Mouse (Mus musculus) right cerebral cortex, postnatal 4 days (tissue): ENCODE measurements around the gene Dnttip2.

ENCODE experiments used
- DNase-seq: peaks from one replicate; pipeline ENCODE4 v3.0.0-alpha.2; 2022

The Dnttip2 gene

GRCm38 (mm10) chr3:122291828-122292227 lies 17.6 kb downstream of the Dnttip2 start:
- no peak for DNase-seq

GRCm38 (mm10) chr3:122292300-122293222 lies 18.4 kb downstream of the Dnttip2 start:
- DNase-seq, result peak; percentile 86

GRCm38 (mm10) chr3:122293223-122293953 lies 19.2 kb downstream of the Dnttip2 start:
- no peak for DNase-seq

- peak; percentile 91 for DNase-seq
Observed at GRCm38 (mm10) chr3:122293954-122294850, 20.0 kb downstream of the Dnttip2 start, which contains the start of gene Bcar3. Gene Bcar3 (plus strand): TSS chr3:122294136.

- peak; percentile 52 for DNase-seq
Observed at GRCm38 (mm10) chr3:122295511-122295910, 21.3 kb downstream of the Dnttip2 start.

GRCm38 (mm10) chr3:122296979-122297378 lies 22.8 kb downstream of the Dnttip2 start:
- DNase-seq, result no peak

GRCm38 (mm10) chr3:122300983-122301919 lies 27.1 kb downstream of the Dnttip2 start:
- peak; percentile 24 for DNase-seq

- DNase-seq, result no peak
Observed at GRCm38 (mm10) chr3:122304560-122304959, 30.4 kb downstream of the Dnttip2 start.

- no peak for DNase-seq
Observed at GRCm38 (mm10) chr3:122307894-122308671, 33.9 kb downstream of the Dnttip2 start.

- no peak for DNase-seq
Observed at GRCm38 (mm10) chr3:122308981-122309380, 34.8 kb downstream of the Dnttip2 start.

GRCm38 (mm10) chr3:122312078-122312477 lies 37.9 kb downstream of the Dnttip2 start:
- DNase-seq, result peak; percentile 91

GRCm38 (mm10) chr3:122312936-122313629 lies 38.9 kb downstream of the Dnttip2 start:
- no peak for DNase-seq

- DNase-seq, result no peak
Observed at GRCm38 (mm10) chr3:122313936-122314335, 39.7 kb downstream of the Dnttip2 start.

GRCm38 (mm10) chr3:122316621-122317020 lies 42.4 kb downstream of the Dnttip2 start:
- DNase-seq, result no peak

GRCm38 (mm10) chr3:122317339-122317738 lies 43.2 kb downstream of the Dnttip2 start:
- no peak for DNase-seq

- no peak for DNase-seq
Observed at GRCm38 (mm10) chr3:122322226-122322625, 48.0 kb downstream of the Dnttip2 start.

GRCm38 (mm10) chr3:122323841-122324240 lies 49.7 kb downstream of the Dnttip2 start:
- DNase-seq, result no peak

GRCm38 (mm10) chr3:122324528-122324927 lies 50.3 kb downstream of the Dnttip2 start:
- no peak for DNase-seq

GRCm38 (mm10) chr3:122330484-122330883 lies 56.3 kb downstream of the Dnttip2 start:
- DNase-seq, result no peak

- DNase-seq, result no peak
Observed at GRCm38 (mm10) chr3:122333493-122333892, 59.3 kb downstream of the Dnttip2 start.
